Mouse (Mus musculus) liver, embryonic 14.5 days (tissue): ENCODE data around the gene Csad.

Experiments used
- CTCF ChIP-seq: IDR thresholded peaks from 2 replicates; pipeline ENCODE4 v1.5.1; 2016; ENCODE audit warnings: antibody characterized with exemption, low read depth, control low read depth
- EP300 ChIP-seq: IDR thresholded peaks from 2 replicates; pipeline ENCODE4 v1.6.1; 2016; ENCODE audit warnings: antibody characterized with exemption, low read depth

DNA sequence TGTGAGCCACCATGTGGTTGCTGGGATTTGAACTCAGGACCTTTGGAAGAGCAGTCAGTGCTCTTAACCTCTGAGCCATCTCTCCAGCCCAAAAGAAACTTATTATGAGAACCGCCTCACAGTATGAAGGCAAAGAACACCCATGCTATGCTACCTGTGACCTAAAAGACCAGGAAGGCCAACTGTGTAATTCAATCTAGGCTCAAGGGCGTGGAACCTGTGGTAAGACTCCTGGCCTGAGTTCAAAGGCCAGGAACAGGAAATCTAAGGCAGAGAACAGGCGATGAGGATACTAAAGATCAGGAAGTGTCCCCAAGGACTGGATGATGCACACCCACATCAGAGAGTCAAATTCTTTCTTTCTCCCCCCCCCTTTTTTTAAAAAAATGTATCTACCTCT is 30.9 kb downstream of the Csad start:
- TF ChIP-seq CTCF (no peak), EP300 (no peak)
